Mouse (Mus musculus) lung, postnatal 36 days (tissue): Measurements from ENCODE around the gene Vat1.
A peak's percentile ranks its signal among the peaks of the same experiment; 100 is the strongest.
"Not testable (repeated sequence)": the region's sequence is repeated elsewhere in the genome, so short reads cannot be mapped to it uniquely, and the experiment has no call there.

Experiments used
- DNase-seq: peaks from one replicate; pipeline ENCODE4 v3.0.0; 2022; ENCODE audit warnings: mixed read lengths

Vat1 gene

DNA sequence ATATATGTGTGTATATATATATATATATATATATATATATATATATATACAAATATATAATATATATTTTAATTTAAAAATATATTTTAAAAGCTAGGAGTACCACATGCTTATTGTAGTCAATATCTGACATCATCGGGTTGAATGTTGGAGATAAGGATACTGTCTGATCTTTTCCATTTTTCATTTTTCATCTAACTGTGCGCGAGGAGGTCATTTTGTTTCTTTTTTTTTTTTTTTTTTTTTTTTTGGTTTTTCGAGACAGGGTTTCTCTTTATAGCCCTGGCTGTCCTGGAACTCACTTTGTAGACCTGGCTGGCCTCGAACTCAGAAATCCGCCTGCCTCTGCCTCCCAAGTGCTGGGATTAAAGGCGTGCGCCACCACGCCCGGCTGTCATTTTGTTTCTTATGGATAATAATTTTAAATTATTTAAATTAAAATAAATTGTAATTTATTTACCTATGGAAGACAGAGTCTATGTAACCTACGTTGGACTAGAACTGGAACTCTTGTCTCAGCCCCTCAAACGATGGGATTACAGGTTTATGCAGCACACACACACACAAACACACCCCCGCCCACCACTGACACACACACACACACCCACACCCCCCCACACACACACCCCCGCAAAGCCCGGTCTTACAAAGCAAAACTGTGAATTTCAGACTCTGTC, 24.4 kb downstream of the Vat1 start:
- DNase-seq = not testable (repeated sequence)

DNA sequence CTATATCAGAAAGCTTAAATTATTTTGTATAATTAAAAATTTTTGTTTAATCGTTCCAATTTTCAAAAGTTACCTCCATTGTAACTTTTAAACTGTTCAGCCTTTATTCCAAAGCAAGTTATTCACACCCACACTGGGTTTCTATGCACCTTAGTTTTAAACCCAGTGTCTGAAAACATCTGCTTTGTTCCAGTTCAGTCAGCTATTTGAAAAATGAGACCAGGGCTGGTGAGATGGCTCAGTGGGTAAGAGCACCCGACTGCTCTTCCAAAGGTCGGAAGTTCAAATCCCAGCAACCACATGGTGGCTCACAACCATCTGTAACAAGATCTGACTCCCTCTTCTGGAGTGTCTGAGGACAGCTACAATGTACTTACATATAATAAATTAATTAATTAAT, 28.0 kb downstream of the Vat1 start:
- not testable (repeated sequence) for DNase-seq

DNA sequence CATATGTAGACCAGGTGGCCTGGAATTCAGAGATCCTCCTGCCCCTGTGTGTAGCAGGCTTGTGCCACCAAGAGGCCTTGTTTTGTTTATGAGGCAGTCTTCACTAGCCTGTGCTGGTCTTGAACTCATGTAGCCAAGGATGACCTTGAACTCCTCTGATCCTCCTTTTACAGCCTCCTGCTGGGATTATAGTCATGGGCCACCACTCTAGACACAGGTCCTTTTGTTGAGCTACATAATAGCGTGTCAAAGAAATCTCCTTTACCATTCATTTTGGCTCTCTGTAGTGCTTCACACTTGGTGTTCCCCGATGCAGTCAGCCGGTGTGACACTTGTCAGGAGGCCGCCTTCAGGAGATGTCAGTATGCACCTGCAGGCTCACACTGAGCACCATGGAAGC, 29.1 kb downstream of the Vat1 start:
- no peak for DNase-seq

DNA sequence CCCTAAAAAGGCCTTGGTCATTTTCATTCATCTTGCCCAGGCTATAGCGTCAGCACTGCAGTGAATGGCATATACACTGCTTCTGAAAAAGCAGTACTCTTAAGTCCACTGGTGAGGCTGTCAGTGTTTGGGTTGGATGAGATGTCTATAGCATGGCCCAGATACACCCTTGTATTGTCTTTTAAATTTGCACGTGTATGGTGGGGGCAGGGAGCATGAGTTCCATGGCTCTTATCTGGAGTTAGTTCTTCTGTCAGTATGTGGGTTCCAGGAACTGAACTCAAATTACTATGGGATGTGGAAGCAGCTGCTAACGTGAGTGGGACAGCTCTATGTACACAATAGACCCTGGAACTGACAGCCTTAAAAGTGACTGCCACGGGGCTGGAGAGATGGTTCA, 30.2 kb downstream of the Vat1 start:
- DNase-seq = no peak

DNA sequence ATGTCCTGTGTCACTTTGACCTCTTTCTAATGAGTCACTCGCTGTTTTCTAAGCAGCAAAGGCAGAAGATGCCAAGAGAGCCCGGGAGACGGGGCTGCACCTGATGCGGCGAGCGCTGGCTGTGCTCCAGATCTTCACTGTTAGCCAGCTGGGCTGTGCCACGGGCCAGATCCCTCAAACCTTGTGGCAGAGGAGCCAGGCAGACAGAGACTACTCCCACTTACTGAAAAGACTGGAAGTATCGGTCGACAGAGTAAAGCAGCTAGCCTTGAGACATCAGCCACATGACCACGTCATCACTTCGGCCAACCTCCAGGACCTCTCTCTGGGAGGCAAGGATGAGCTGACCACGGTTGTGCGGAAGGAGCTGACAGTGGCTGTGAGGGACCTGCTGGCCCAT, 32.6 kb downstream of the Vat1 start:
- DNase-seq = no peak

DNA sequence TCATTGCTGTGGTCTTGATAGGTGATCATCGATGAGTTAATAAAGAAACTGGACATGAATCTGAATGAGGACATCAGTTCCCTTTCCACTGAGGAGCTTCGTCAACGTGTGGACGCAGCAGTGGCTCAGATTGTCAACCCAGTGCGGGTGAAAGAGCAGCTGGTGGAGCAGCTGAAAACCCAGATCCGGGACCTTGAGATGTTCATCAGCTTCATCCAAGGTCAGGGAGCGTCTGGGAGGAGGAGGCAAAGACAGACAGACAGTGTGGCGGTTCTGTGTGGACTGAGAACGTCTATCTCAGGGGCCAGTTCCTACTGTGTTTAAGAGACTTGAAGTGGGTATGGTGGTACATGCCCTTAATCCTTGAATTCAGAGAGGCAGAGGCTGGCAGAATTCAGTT, 34.7 kb downstream of the Vat1 start:
- no peak for DNase-seq

DNA sequence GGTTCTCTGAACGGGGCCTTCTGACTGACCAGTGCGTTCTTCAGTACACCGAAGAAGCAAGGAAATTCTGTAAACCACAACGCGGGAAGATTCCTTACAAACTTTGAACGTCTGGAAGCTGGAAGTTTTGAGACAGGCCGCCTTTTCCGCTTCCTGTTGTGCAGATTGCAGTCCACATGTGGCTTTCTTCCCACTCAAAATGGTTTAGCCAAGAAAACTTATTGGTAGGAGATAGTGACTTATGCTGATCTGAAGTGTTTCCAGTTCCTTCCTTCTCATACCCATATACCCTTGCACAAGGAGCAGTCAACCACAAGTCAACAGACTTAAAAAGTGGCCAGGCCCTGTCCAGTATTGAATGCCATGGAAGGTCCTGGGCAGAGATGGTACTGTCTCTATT, 39.9 kb downstream of the Vat1 start:
- no peak for DNase-seq

DNA sequence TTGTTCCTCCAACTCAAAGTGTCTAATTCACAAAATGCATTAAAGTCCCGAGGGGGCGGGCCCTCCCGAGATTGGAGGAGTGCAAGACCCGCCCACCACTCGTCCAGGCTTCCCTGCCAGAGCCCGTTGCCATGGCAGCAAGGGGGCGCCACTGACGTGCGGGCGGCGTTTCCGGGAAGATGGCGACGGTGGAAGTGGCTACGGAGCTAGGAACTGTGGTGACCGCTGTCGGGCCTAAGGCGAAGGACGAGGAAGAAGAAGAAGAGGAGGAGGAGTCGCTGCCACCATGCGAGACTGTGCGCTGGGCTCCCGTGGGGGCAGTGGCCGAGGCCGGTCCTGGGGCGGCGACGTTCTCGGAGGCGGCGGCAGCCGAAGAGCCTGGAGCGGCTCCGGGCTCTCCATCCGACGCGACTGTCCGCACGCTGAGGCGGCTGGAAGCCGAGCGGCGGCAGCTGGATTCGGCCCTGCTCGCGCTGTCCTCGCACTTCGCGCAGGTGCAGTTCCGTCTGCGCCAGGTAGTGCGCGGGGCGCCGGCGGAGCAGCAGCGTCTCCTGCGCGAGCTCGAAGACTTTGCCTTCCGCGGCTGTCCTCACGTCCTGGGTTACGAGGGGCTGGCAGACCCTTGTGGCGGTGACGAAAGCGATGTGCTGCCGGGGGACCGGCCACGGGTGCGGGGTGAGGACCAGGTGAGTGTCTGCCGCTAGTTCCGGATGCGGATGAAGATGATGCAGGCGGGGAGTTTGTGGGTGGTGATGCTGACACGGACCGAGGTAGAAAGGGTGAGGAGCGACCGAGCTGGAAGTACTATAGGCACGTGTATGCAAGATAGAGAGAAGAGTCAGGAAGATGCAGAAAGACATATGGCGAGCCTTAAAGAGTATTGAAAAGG, 40.9 kb downstream of the Vat1 start, which contains the start of the genes Rundc1 and Ptges3l:
Gene Rundc1, plus strand, starts transcription at position 161 of the 889 bp plus-strand sequence.
Gene Ptges3l, minus strand, starts transcription at position 409 of the 889 bp plus-strand sequence.
- DNase-seq = peak; percentile 99

DNA sequence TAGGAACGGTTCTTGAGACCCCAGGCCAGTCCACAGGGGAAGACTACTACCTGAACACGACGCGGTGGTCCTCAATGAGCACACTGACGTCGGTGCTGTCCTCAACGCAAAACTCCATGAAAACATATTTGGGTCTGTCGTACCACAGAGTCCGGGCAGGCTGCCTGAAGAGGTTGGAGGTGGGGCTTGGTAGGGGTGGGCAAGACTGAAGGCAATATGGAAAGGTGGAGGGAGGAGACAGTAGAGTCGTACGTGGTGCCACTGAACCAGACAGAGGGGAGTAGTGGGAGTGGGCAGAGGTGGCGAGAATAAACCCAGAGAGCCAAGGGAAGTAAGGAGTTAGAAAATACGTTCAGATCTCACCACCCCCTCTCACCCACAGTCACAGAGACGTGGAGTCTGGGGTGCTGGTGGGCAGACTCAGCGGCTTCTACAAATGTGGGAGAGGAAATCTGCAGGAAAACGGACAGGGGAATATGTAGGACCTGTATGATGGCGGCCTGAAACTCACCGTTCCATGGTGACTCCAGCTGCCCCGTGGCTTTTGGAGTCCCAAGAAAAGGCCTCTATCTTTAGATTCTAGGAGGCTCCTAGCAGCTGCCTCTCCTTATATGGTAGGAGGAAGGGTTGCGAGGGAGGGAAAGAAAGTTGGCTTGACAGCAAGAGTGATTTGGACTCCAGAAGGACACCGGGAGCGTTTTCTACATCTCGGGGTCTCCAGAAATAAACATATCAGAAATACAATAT, 41.8 kb downstream of the Vat1 start, which contains the start of gene Gm27029:
Gene Gm27029, minus strand, starts transcription at position 692 of the 747 bp plus-strand sequence.
- DNase-seq = peak; percentile 23

DNA sequence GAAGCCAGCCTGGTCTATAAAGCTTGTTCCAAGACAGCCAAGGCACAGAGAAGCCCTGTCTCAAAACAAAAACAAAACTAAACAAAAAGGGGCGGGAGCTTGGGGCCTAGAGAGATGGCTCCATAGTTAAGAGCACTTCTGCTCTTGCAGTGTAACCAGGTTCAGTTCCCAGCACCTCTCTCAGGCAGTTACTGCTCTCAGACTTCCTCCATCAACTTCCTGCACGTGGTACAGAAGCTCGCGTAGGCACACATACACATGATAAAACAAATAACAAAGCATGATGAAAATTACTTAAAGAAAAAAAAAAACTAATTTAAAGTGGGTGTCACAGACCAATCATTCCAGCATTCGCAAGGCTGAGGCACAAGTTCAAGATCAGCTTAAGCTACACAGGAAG, 45.9 kb downstream of the Vat1 start:
- DNase-seq = no peak

DNA sequence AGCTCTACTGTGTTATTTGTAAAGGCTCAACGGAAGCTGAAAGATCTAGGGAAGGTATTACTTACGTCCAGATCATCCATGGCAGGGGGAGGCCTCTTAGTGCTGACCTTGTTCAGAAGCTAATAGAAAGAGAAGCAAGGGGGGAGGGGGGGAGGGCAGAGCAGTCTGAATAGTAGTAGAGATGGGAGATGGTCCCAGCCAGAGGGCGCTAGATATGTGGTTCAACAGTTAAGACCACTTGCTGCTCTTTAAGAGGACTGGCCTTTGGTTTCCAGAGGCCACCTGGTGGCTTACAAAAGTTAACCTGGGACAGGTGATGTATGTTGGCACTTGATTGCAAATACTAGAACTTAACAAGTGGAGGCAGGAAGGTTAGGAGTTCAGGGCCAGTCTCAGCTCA, 46.4 kb downstream of the Vat1 start:
- DNase-seq = peak; percentile 43

DNA sequence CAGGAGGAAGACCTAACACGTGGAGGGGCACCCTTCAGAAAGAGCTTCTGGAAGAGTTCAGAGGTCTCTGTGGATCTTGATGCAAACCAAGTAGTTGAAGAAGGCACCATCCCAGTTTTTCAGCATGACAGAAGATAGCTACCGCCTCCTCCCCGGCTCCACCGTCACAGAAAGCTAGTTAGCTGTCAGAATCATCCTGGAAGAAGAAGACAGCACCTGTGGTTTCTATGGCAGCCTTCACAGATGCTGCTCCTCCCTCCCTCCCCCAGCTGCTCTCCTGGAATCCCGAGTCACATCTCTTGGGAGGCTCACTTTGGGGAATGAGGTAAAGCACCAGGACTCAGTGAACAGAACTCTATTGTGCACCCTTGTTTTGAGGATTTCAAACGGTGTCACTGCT, 47.0 kb downstream of the Vat1 start:
- DNase-seq = no peak

DNA sequence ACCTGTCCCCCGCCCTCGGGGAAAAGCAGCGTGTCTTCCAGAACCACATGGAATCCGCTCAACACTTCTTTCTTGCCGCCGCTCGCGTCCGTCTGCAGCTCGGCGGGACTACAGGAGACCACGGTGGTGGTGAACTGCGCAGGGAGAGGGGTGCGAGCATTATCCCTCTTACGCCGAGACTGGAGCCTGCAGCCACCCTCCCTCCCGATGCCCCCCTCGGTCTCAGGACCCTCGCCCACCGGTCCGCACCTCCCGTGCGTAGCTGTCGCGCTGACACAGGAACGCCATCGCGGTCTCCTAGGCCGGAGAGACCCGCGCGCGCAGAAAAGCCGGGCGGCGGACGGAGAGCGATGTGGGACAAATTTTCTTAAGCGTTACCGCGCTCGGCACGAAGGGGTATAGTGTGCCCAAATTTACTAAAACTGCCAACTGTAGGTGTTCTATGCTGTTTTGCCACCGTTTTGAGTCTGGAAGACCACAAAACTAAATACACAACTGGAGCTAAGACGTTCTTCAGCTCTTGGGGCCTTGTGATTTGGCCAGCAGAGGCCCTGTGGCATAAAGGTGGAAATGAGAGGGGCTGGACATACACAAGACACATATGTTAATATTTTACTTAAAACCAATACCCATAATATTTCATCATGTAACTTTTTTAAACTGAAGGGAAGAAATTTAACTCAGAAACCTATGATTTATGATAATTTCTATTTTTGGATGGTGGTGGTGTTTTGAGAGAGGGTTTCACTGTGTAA, 48.8 kb downstream of the Vat1 start, which contains the start of gene Aarsd1:
Gene Aarsd1, minus strand, starts transcription at position 515 of the 755 bp plus-strand sequence.
- peak; percentile 89 for DNase-seq

DNA sequence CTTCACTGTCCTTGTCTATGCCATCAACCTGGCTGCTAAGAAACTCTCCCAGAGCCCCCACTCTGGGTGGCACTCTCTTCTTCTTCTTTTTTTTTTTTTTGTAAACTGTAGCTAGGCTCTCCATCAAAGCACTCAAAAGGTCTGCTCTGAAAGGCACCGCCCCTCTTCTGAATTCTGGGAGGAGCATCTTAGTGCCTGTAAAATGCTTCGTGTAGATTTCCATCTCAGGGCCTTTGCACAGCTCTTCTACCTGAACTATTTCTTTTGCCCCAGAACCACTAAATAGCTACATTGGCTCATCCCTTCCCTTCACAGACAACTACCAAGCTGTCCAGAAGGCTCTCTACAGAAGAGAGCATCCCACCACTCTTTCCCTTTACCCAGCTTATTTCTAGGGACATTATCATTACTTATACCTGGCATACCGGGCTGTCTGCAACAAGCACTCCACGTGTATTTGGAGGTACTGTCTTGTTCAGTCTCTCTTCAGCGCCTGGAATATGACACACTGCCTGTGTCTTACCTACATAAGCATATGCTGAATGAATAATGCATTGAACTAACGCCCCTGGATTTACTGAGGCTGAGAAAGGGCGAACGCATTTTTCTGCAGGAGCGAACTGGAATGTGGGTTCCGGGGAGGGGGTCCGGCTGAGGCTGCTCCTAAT, 49.5 kb downstream of the Vat1 start:
- peak; percentile 39 for DNase-seq

DNA sequence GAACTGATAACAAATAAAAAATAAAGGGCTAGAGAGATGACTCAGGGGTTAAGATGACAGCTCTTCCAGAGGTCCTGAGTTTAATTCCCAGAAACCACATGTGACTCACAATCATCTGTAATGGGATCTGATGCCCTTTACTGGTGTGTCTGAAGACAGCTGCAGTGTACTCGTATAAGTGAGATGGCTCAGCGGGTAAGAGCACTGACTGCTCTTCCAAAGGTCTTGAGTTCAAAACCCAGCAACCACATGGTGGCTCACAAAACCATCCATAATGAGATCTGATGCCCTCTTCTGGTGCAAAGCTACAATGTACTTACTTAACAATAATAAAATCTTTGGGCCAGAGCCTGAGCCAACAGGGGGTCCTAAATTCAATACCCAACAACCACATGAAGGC, 50.7 kb downstream of the Vat1 start:
- no peak for DNase-seq
